Mouse (Mus musculus) thymus, postnatal 4 days (tissue): ENCODE data around the gene Sbpl.

Experiments
- DNase-seq: peaks from one replicate; pipeline ENCODE4 v3.0.0; 2021

Sbpl gene

GRCm38 (mm10) chr17:23955174-23955573, at the start of gene Sbpl:
TSS of gene Sbpl (minus strand) at chr17:23955274.
- DNase-seq: no peak

GRCm38 (mm10) chr17:24004071-24004665, 49.1 kb upstream of the Sbpl start:
- DNase-seq: no peak

- no peak for DNase-seq
These were observed 45.3 kb upstream of the Sbpl start for GRCm38 (mm10) chr17:24000404-24000803.

- DNase-seq: no peak
These were observed 43.3 kb upstream of the Sbpl start for GRCm38 (mm10) chr17:23998383-23998782.

- DNase-seq: no peak
These were observed 42.8 kb upstream of the Sbpl start, which contains the start of gene Prss22 for GRCm38 (mm10) chr17:23997901-23998300. TSS of gene Prss22 (minus strand) at chr17:23998100.

GRCm38 (mm10) chr17:23995421-23995820, 40.3 kb upstream of the Sbpl start:
- no peak for DNase-seq

- no peak for DNase-seq
These were observed 39.6 kb upstream of the Sbpl start for GRCm38 (mm10) chr17:23994667-23995066.

- peak; percentile 97 for DNase-seq
These were observed 38.7 kb upstream of the Sbpl start for GRCm38 (mm10) chr17:23993559-23994428.

GRCm38 (mm10) chr17:23992789-23993553, 37.9 kb upstream of the Sbpl start:
- no peak for DNase-seq

- no peak for DNase-seq
These were observed 34.7 kb upstream of the Sbpl start for GRCm38 (mm10) chr17:23989802-23990201.

- no peak for DNase-seq
These were observed 29.9 kb upstream of the Sbpl start for GRCm38 (mm10) chr17:23984989-23985388.

- no peak for DNase-seq
These were observed 27.8 kb upstream of the Sbpl start for GRCm38 (mm10) chr17:23982912-23983311.

- no peak for DNase-seq
These were observed 25.3 kb upstream of the Sbpl start, which contains the start of gene Prss30 for GRCm38 (mm10) chr17:23980297-23980909. TSS of gene Prss30 (minus strand) at chr17:23980566.

- no peak for DNase-seq
These were observed 24.4 kb upstream of the Sbpl start for GRCm38 (mm10) chr17:23979471-23979870.

GRCm38 (mm10) chr17:23976665-23977064, 21.6 kb upstream of the Sbpl start:
- DNase-seq: no peak

- no peak for DNase-seq
These were observed 16.2 kb upstream of the Sbpl start for GRCm38 (mm10) chr17:23971315-23971714.

- peak; percentile 89 for DNase-seq
These were observed 14.2 kb upstream of the Sbpl start for GRCm38 (mm10) chr17:23969231-23969630.

- DNase-seq: peak; percentile 64
These were observed 13.7 kb upstream of the Sbpl start for GRCm38 (mm10) chr17:23968780-23969179.

- no peak for DNase-seq
These were observed 11.8 kb upstream of the Sbpl start for GRCm38 (mm10) chr17:23966658-23967401.

- DNase-seq: no peak
These were observed 10.8 kb upstream of the Sbpl start for GRCm38 (mm10) chr17:23965805-23966425.

GRCm38 (mm10) chr17:23961573-23962122, 6.6 kb upstream of the Sbpl start:
- DNase-seq: no peak
